Comparison of ENCODE assay signal across 13 mouse cellular contexts in the genomic region with DNA sequence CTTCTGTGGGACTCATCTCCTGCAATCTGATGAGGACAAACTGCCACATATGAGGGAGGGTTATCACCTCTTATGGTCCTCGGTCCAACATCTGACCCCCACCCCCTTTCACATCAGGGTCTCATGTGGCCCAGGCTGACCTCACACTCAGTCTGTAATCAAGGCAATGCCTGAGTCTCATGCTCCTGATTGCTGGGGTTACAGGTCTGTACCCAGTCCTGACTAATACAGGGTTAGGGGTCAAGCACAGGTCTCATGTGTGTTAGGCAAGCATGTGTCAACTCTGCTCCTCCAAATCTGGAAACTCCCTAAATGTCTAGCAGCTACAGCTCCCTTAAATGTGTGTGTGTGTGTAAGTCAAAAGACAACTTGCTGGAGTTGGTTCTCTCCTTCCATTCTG.
A peak's percentile ranks its signal among the peaks of the same experiment; 100 is the strongest.
DNase-seq lines count a peak whose midpoint lies in the region; ATAC-seq and TF ChIP-seq lines count a peak whose summit lies in the region.
"Had no signal": no experiment of that assay in that cellular context is flagged by ENCODE, and none has a peak within 500 bp of the region (broad histone marks: within the 10 kb centered on the region; RNA-seq: fewer than 3 reads in every experiment).

No protein-coding gene starts in this region.

- TF ChIP-seq POLR2A in liver, adult 2 months (IDR thresholded peaks at IDR 0.05; ENCODE audit: extremely low read depth, insufficient read depth, low read length), result no peak

- H3K4me3 ChIP-seq in heart, embryonic 12.5 days, result no peak overlapping the region
- H3K4me3 ChIP-seq in liver, adult 2 months (ENCODE audit: insufficient read depth, low read depth, low read length), result no peak overlapping the region
- no peak overlapping the region for H3K4me3 ChIP-seq in limb, embryonic 13.5 days
- H3K4me3 ChIP-seq: forebrain, embryonic 12.5 days; neural tube, embryonic 13.5 days had no signal

- no peak for ATAC-seq in heart, embryonic 12.5 days (ENCODE audit: insufficient number of reproducible peaks, low FRiP score)
- peak; percentile 6; the same call in 1 of the 2 replicates for ATAC-seq in limb, embryonic 13.5 days (ENCODE audit: low FRiP score, low read depth)

- TF ChIP-seq CTCF in liver, adult 2 months (IDR thresholded peaks at IDR 0.05; ENCODE audit: low read depth, low read length), result no peak

- no peak overlapping the region for H3K9ac ChIP-seq in heart, embryonic 12.5 days
- no peak overlapping the region for H3K9ac ChIP-seq in liver, adult 2 months (ENCODE audit: low read depth, low read length)
- no peak overlapping the region for H3K9ac ChIP-seq in limb, embryonic 13.5 days
- H3K9ac ChIP-seq: forebrain, embryonic 12.5 days; neural tube, embryonic 13.5 days had no signal

- intact Hi-C loops in heart, postnatal 14 days (cut with DNase I), result no loop called here

- 77% methylated on average over 1 of the region's 1 CpGs for WGBS in heart, embryonic 12.5 days
- WGBS in liver, adult 2 months, result 97% methylated on average over 1 of the region's 1 CpGs
- 75% methylated on average over 1 of the region's 1 CpGs for WGBS in limb, embryonic 13.5 days

- H3K4me2 ChIP-seq in heart, embryonic 12.5 days, result no peak overlapping the region
- no peak overlapping the region for H3K4me2 ChIP-seq in limb, embryonic 13.5 days (replicated peaks)
- H3K4me2 ChIP-seq: forebrain, embryonic 12.5 days; neural tube, embryonic 13.5 days had no signal

- 0 out of 2 replicates have a peak overlapping the region, but pooled peaks have one; percentile 60 for H3K27ac ChIP-seq in heart, embryonic 12.5 days (ENCODE audit: poor library complexity, severe bottlenecking)
- no peak overlapping the region for H3K27ac ChIP-seq in liver, adult 2 months (replicated peaks; ENCODE audit: insufficient read depth, low read depth, low read length)
- peak overlapping the region; percentile 72; the same call in 1 of the 2 replicates for H3K27ac ChIP-seq in limb, embryonic 13.5 days
- H3K27ac ChIP-seq: forebrain, embryonic 12.5 days; neural tube, embryonic 13.5 days had no signal

- H3K79me2 ChIP-seq in liver, adult 2 months (ENCODE audit: control insufficient read depth, insufficient read depth, low read length), result peaks cover 11% of the 10 kb centered on the region

- DNase-seq in heart, postnatal 14 days, result no peak
- DNase-seq in liver, adult 2 months (ENCODE audit: extremely low read depth, low read depth, low spot score), result peak; percentile 30
- DNase-seq in liver (no peak), adipocyte (ENCODE audit: low spot score) (peak; percentile 45)
- DNase-seq in thymus, postnatal 4 days, result no peak
- DNase-seq: B cell, adult 2 months; cerebellum, adult 11-12 months; cerebellum, postnatal 36 days; lung, adult 18-20 months had no signal

- H3K36me3 ChIP-seq in heart, embryonic 12.5 days, result no peaks in the 10 kb centered on the region
- no peaks in the 10 kb centered on the region for H3K36me3 ChIP-seq in liver, adult 2 months (ENCODE audit: control insufficient read depth, insufficient read depth, low read length)
- no peaks in the 10 kb centered on the region; the same call in 1 of the 2 replicates for H3K36me3 ChIP-seq in limb, embryonic 13.5 days
- H3K36me3 ChIP-seq: forebrain, embryonic 12.5 days; neural tube, embryonic 13.5 days had no signal

- H3K4me1 ChIP-seq in heart, embryonic 12.5 days (replicated peaks), result peaks cover 37% of the 10 kb centered on the region
- peaks cover 7% of the 10 kb centered on the region for H3K4me1 ChIP-seq in liver, adult 2 months (ENCODE audit: control insufficient read depth, insufficient read depth, low read length)
- H3K4me1 ChIP-seq in limb, embryonic 13.5 days, result peaks cover 30% of the 10 kb centered on the region

- H3K9me3 ChIP-seq in heart, embryonic 12.5 days (replicated peaks), result no peaks in the 10 kb centered on the region
- no peaks in the 10 kb centered on the region for H3K9me3 ChIP-seq in limb, embryonic 13.5 days
- H3K9me3 ChIP-seq: forebrain, embryonic 12.5 days; neural tube, embryonic 13.5 days had no signal

- H3K27me3 ChIP-seq in heart, embryonic 12.5 days (replicated peaks), result no peaks in the 10 kb centered on the region
- no peaks in the 10 kb centered on the region for H3K27me3 ChIP-seq in liver, adult 2 months (ENCODE audit: control insufficient read depth, insufficient read depth, low read length)
- H3K27me3 ChIP-seq in limb, embryonic 13.5 days, result no peaks in the 10 kb centered on the region
- H3K27me3 ChIP-seq: forebrain, embryonic 12.5 days; neural tube, embryonic 13.5 days had no signal

Comparison
In these comparisons a context has a peak if more than half of its experiments do, and no peak if none do; other contexts are left out.
1. DNase-seq: peak in liver, adult 2 months (single experiment) and adipocyte (single experiment); none in heart, postnatal 14 days (0 of 2), liver (single experiment) and thymus, postnatal 4 days (single experiment).